In the genomic region with DNA sequence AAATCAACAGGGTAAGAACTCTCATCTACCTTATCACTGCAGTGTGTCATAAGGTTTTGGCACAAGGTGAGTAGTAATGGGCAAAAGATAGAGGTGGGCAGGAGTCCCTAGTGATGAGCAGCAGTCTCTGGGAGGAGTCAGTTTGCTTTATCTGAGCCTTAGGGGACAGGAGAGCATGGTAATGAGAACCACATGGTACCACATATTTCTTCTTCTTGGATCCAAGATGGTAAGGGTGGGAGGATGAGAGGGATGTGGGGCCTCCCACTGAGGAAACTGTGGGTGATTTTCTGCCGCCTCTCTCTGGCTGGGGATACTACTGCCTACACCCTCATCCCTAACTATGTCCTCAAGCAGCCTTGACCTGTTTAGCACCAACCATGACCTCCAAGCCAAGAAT, we compare ENCODE assay signal across 9 mouse cellular contexts.
DNase-seq lines count a peak whose midpoint lies in the region; ATAC-seq and TF ChIP-seq lines count a peak whose summit lies in the region.
"Had no signal": no experiment of that assay in that cellular context is flagged by ENCODE, and none has a peak within 500 bp of the region (broad histone marks: within the 10 kb centered on the region; RNA-seq: fewer than 3 reads in every experiment).

No protein-coding gene starts in this region.

- H3K4me2 ChIP-seq in intestine, postnatal 0 days (replicated peaks; ENCODE audit: low read depth) = no peak overlapping the region
- H3K4me2 ChIP-seq: midbrain, embryonic 11.5 days had no signal

- no peaks in the 10 kb centered on the region for H3K27me3 ChIP-seq in heart, embryonic 10.5 days (ENCODE audit: insufficient read depth, poor library complexity, severe bottlenecking)
- H3K27me3 ChIP-seq in intestine, postnatal 0 days (replicated peaks; ENCODE audit: control insufficient read depth, insufficient read depth, low read length) = no peaks in the 10 kb centered on the region
- H3K27me3 ChIP-seq in small intestine, adult 2 months (ENCODE audit: control insufficient read depth, insufficient read depth, low read length) = no peaks in the 10 kb centered on the region

- no peak for ATAC-seq in intestine, postnatal 0 days

- no peak for TF ChIP-seq CTCF in left cerebral cortex, adult 2 months (IDR thresholded peaks at IDR 0.05)
- TF ChIP-seq CTCF in intestine, postnatal 0 days (IDR thresholded peaks at IDR 0.05; ENCODE audit: low read depth) = no peak
- TF ChIP-seq CTCF in small intestine, adult 2 months (IDR thresholded peaks at IDR 0.05; ENCODE audit: extremely low read depth, insufficient read length, insufficient replicate concordance, low read depth, low read length) = no peak

- intact Hi-C loops in heart, postnatal 36 days (cut with DNase I) = loop anchor here (5.0 kb wide), 1 partner anchor 59 kb away; no protein-coding TSS in a partner anchor
- intact Hi-C loops in left cerebral cortex, adult 2 months (cut with DNase I) = loop anchor here (5.0 kb wide), 1 partner anchor 66 kb away; no protein-coding TSS in a partner anchor

- WGBS in heart, embryonic 10.5 days = 64% methylated on average over 1 of the region's 1 CpGs
- WGBS in intestine, postnatal 0 days = 56% methylated on average over 1 of the region's 1 CpGs
- 75% methylated on average over 1 of the region's 1 CpGs for WGBS in small intestine, adult 2 months

- peaks cover 74% of the 10 kb centered on the region for H3K4me1 ChIP-seq in heart, embryonic 10.5 days
- peaks cover 13% of the 10 kb centered on the region for H3K4me1 ChIP-seq in intestine, postnatal 0 days (replicated peaks; ENCODE audit: control insufficient read depth, insufficient read depth, low read length)
- peaks cover 20% of the 10 kb centered on the region for H3K4me1 ChIP-seq in small intestine, adult 2 months (ENCODE audit: control insufficient read depth, insufficient read depth, insufficient read length, low read length)

- no peak overlapping the region for H3K4me3 ChIP-seq in heart, embryonic 10.5 days
- H3K4me3 ChIP-seq in left cerebral cortex, adult 2 months = no peak overlapping the region
- H3K4me3 ChIP-seq in intestine, postnatal 0 days (ENCODE audit: low read depth, low read length) = no peak overlapping the region
- H3K4me3 ChIP-seq in small intestine, adult 2 months (ENCODE audit: low read depth, low read length) = no peak overlapping the region

- H3K9me3 ChIP-seq in heart, embryonic 10.5 days = no peaks in the 10 kb centered on the region
- no peaks in the 10 kb centered on the region for H3K9me3 ChIP-seq in intestine, postnatal 0 days (ENCODE audit: control insufficient read depth)

- H3K36me3 ChIP-seq in heart, embryonic 10.5 days = peaks cover 9% of the 10 kb centered on the region; the same call in 1 of the 2 replicates
- H3K36me3 ChIP-seq in intestine, postnatal 0 days (ENCODE audit: control insufficient read depth, insufficient read depth) = no peaks in the 10 kb centered on the region; the same call in 1 of the 2 replicates
- peaks cover 3% of the 10 kb centered on the region; the same call in 1 of the 2 replicates for H3K36me3 ChIP-seq in small intestine, adult 2 months (ENCODE audit: control insufficient read depth, insufficient read depth, low read length)

- peak overlapping the region; percentile 78 for H3K27ac ChIP-seq in heart, embryonic 10.5 days
- peak overlapping the region; percentile 56 for H3K27ac ChIP-seq in left cerebral cortex, adult 2 months
- H3K27ac ChIP-seq in intestine, postnatal 0 days (ENCODE audit: low read depth, low read length) = peak overlapping the region; percentile 57
- peak overlapping the region; percentile 36 for H3K27ac ChIP-seq in small intestine, adult 2 months (ENCODE audit: insufficient read depth, low read depth, low read length)

- no peak for DNase-seq in heart, embryonic 10.5 days (ENCODE audit: low spot score)
- DNase-seq in heart, postnatal 36 days = no peak
- no peak for DNase-seq in left cerebral cortex, adult 2 months (ENCODE audit: extremely low spot score in 1 of 2, low spot score in 2 of 2)
- no peak for DNase-seq in left cerebral cortex, adult 18-20 months (ENCODE audit: low spot score in 2 of 2)
- DNase-seq in ovary, postnatal 14 days (ENCODE audit: low spot score) = no peak
- no peak for DNase-seq in urinary bladder, postnatal 4 days (ENCODE audit: low spot score in 2 of 2)

- no peak overlapping the region for H3K9ac ChIP-seq in intestine, postnatal 0 days (ENCODE audit: low read depth, low read length)

- TF ChIP-seq POLR2A in small intestine, adult 2 months (IDR thresholded peaks at IDR 0.05; ENCODE audit: low read depth, low read length) = no peak
